Mouse (Mus musculus) frontal cortex, postnatal 14 days (tissue): ENCODE measurements around the gene Phactr3.

Experiments
- DNase-seq, 2 experiments: peaks; one replicate each; pipeline ENCODE4 v3.0.0; 2022; ENCODE audit warnings: low spot score in 2 of 2

Gene Phactr3

DNA sequence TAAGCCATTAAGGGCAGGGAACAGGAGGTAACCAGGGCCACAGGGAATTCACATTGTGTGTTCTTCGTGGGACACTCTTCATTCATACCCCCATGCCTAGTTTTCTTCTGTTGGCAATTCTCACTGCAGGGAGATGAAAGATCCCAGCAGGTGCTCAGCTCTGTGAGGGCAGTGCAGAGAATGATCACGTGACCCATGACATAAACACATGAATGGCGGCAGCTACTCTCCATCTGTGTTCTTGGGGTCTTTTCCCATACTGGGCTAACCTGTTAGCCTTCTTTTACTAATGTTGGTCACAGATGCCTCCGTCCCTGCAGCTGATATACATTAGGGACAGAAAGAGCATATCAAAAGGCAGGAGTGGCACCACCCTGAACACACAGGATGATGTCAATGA, 16.9 kb downstream of the Phactr3 start:
- no peak for DNase-seq

DNA sequence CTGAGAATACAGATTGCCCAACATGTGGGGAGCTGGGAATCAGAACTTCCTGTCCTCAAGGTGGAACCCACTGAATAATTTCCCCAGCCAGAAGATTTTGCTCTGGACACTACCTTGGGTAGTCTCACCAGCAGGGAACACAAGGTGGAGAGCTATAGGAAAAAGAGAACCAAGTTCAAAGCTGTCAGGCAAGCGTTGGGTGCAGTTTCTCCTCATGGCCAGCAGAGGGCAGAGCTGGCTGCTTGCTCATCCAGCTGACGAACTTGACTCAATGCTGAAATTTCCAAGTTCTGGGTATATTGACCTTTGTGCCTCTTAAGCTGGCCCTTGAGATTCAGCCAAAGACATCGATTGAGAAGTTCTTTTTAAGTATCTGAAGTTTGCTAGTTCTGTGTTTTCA, 18.7 kb downstream of the Phactr3 start:
- peak in 1 of 2 experiments; percentile 62 for DNase-seq

DNA sequence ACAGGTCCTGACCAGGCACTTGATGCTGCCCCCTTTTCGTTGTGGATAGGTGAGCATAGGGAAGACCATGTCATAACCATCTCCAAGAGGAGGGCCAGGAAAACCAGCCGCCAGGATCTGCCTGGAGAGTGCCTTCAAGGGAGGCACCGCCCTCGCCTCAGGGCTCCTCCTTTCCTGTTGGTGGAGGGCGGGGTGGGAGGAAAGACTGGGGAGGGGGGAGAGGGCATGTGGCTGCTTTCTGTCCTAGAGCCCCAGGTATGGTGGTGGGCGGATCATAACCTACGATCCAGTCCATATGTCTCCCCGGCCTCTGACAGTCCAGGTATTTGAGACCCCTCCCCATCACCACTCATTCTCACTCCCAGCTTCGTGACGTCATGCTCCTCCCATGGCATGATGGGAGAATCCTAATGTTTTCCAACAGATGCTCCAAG, 22.7 kb downstream of the Phactr3 start:
- DNase-seq: peak; percentile 66 to 69

DNA sequence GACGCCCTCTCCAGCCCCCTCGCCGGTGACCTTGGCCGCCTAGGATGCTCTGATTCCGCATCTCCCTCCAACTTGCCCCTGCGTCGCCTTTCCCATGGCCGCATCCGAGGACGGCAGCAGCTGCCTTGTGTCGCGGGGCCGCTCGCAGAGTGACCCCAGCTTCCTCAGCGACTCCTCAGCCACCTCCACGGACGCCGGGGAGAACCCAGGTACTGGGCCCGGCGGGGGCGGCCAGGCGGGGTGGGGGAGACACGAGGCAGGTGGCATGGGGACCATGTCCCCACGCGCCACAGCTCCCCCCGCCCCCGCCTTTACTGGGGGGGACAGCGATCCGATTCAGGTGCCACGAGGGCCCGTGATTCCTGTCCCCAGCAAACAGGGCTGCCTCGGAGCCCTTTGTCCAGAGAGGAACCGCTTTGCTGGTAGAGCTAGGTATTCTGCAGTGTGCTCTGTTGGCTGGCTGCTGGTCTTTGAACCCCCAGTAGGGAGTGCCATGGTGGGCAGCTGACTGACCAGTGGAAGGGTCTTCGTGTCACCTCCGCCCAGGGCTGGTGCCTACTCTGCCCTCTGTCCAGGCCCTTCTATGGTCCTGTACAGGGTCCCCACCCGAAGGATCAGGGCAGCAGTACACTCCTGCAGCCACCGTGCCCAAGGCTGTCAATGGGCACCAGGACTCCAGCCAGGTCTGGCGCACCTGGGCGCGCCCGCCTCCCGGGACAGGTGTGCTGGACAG, 23.7 kb downstream of the Phactr3 start:
- no peak for DNase-seq

DNA sequence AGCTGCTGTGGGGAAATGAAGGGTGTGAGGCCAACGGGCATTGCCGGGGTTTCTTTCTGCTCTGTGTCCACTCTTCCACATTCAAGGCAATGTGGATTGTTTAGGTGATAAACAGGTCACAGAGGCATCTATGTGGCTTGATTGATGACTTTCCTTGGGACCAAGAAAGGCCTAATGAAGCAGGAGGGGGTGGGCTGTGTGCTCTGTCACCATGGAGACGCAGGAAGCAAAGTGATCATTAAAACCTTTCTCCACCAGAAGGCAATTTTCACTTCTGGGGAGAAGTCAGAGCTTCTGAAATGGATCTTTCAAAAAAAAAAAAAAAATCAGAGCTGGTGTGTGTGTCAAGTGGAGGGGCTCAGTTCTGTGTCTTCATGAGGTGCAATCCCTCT, 24.2 kb downstream of the Phactr3 start:
- DNase-seq: no peak

- DNase-seq: no peak
These were observed 25.1 kb downstream of the Phactr3 start for GRCm38 (mm10) chr2:178143898-178144297.

GRCm38 (mm10) chr2:178149312-178149711, 30.5 kb downstream of the Phactr3 start:
- DNase-seq: no peak

DNA sequence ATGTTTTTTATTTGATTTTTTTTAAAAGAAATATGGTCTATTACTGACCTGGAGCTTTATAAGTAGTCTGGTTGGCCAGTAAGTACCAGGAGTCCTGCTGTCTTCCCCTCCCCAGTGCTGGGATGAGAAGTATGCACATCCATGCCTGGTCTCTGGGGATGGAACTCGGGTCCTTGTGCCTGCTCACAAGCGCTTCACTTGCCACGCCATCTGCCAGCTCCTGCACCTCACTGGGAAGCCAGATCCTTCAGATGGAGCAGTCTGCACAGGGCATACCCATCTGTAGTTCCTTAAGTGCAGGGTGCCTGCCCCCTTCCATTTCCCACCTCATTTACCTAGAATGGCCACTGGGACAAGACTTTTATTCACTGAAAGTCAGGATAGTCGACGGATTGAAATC, 31.9 kb downstream of the Phactr3 start:
- DNase-seq: no peak

- no peak for DNase-seq
These were observed 34.8 kb downstream of the Phactr3 start for GRCm38 (mm10) chr2:178153601-178154000.

GRCm38 (mm10) chr2:178154129-178154528, 35.4 kb downstream of the Phactr3 start:
- no peak for DNase-seq

- no peak for DNase-seq
These were observed 35.8 kb downstream of the Phactr3 start for GRCm38 (mm10) chr2:178154576-178154975.

- DNase-seq: no peak
These were observed 36.6 kb downstream of the Phactr3 start for GRCm38 (mm10) chr2:178155176-178155916.

GRCm38 (mm10) chr2:178155917-178156282, 37.1 kb downstream of the Phactr3 start:
- no peak for DNase-seq

DNA sequence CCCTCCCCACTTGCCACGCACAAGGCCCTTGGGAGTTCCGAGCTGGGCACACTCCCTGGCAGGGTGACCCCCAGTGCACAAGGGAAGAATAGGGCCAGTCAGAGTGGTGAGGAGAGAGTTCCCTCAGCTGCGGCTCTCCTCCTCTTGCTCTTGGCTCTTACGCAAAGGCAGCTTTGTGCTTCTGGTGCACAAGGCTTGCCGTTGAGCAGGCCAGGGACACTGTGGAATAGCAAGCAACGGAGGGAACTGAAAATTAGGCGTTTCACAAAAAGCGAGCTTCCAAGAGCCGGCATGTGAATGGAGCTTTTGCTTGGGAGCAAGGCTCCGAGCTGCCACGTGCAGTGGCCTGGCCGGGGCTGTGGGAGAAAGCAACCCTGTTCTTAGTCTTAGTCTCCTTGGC, 40.2 kb downstream of the Phactr3 start:
- DNase-seq: peak in 1 of 2 experiments; percentile 78

GRCm38 (mm10) chr2:178163981-178164380, 45.2 kb downstream of the Phactr3 start:
- DNase-seq: no peak

DNA sequence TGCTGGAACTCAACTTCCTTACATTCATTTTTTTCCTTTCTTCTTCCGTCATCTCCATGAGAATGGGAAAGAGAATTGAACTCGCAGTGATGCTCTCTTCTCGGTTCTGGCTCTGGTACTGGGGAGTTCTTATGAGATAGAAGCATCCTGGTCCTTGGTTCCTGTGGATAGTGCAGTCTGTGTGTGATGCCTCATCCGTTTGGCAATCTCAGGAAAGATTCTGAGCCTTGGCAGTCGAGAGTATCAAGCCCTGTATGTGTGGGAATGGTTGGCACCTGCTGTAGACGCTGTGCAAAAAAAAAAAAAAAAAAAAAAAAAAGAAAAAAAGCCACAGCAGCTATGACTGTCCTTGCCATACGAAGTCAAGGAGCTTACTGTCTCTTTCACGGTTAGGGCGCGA, 47.2 kb downstream of the Phactr3 start:
- DNase-seq: no peak

- no peak for DNase-seq
These were observed 51.2 kb downstream of the Phactr3 start for GRCm38 (mm10) chr2:178169983-178170382.

DNA sequence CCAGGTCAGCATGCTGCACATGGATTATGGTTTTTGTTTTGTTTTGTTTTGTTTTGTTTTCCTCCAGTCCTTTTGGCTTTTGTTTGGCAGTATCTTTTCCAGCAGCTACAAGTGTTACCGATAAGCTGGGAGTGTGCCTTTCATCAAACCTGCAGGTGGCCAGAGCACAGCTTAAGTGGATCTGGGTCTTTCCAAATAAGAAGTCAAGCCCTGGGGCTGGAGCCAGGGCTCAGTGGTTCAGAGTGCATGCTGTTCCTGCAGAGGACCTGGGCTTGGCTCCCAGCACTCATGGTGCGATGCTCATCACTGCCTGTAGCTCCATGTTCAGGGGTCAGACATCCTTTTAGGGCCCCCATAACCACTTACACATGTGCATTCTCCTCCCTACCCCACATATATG, 55.2 kb downstream of the Phactr3 start:
- DNase-seq: no peak

DNA sequence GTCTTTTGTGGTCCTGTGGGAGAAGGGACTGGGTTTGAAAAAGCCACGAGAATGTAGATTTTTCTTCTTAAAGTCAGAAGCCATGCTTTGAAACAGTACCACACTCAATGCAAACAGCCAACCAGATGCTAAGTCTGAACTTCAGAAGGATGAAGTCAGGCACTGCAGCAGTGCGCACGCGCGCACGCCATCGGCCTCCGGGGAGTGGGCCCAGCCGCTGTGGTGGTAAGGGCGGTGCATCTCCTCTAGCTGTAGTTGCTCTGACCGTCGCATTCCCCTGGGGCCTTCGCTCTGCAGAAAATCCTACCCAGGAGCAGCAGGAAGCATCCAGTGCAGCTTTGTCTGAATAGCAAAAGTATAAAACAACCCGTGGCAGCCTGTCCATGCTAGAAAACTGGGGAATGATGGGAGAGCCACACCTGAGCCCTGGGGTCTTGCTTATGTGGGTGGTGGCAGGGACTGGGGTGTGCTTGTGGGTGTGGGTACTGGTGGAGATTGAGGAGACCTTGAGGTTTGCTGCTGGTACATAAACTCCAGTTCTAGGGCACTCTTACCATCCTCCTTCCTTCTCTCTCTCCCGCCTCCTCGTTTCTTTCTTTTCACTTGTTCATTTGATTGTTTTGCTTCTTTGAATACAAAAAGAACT, 56.6 kb downstream of the Phactr3 start:
- no peak for DNase-seq

- DNase-seq: no peak
These were observed 65.5 kb downstream of the Phactr3 start for GRCm38 (mm10) chr2:178184251-178184650.

- DNase-seq: no peak
These were observed 66.1 kb downstream of the Phactr3 start for GRCm38 (mm10) chr2:178184862-178185261.

- DNase-seq: no peak
These were observed 70.2 kb downstream of the Phactr3 start for GRCm38 (mm10) chr2:178188988-178189387.

DNA sequence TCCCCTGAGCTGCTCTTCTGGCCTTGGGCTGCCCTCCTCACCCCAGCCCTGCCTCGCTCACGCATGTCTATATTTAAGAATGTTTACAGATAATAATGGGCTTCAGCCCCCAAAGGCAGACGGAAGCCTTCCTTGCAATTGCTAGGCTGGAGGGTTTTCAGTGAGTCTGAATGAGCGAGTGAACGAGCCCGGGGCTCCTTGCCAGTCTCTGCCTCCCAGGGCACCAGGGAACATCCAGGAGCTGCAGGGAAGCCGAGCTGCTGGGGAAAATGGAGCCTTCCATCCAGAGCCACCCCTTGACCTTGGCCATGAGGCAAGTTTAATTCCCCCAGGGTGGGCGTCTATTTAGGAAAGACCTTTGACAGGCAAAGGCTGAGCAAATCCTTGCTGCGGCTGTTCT, 74.1 kb downstream of the Phactr3 start:
- no peak for DNase-seq
